23 mouse cellular contexts compared by ENCODE assay signal in the genomic region with DNA sequence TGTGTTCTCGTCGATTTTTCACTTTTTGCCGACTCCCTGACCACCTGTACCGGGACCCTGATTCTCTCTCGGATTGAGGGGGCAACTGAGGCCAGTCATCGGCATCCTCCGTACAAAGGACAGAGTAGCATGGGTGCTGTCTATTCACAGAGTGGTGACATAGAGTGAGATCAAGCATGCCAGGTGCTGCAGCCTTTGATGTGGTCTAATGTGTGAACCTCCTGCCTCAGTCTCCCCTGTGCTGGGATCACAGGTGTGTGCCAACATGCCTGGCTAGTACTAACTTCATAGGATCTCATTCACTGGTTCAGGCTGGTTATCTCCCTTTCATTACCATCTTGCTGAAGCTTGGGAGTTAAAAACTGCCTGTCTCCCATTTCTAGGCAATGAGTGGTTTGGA. TPM values are rescaled to one million over a fixed set of nuclear protein-coding genes. Genes with fewer than 3 reads are reported as not detected.
"Had no signal": no experiment of that assay in that cellular context is flagged by ENCODE, and none has a peak within 500 bp of the region (broad histone marks: within the 10 kb centered on the region; RNA-seq: fewer than 3 reads in every experiment).

No protein-coding gene starts in this region.

- DNase-seq: kidney, adult 18-20 months; kidney, adult 9 months; kidney, postnatal 14 days; kidney, postnatal 4 days; layer of hippocampus, adult 9-11 months; liver; lung, adult 18-20 months; lung, postnatal 10 days; lung, postnatal 36 days; retina, postnatal 1 day; right cerebral cortex, postnatal 4 days had no signal

- H3K27ac ChIP-seq: limb, embryonic 10.5 days; limb, embryonic 13.5 days; liver, embryonic 12.5 days; liver, embryonic 15.5 days; lung, embryonic 15.5 days; midbrain, embryonic 10.5 days; midbrain, embryonic 13.5 days; neural tube, embryonic 13.5 days; stomach, postnatal 0 days had no signal

- H3K4me3 ChIP-seq: limb, embryonic 10.5 days; limb, embryonic 13.5 days; liver, embryonic 12.5 days; liver, embryonic 15.5 days; lung, embryonic 15.5 days; megakaryocyte, embryonic 14.5 days; midbrain, embryonic 10.5 days; midbrain, embryonic 13.5 days; myocyte; neural tube, embryonic 13.5 days had no signal

RNA-seq across cellular contexts. Expression of a gene that starts 53.5 kb away (rescaled TPM):
- total RNA-seq: monocyte, adult 5-6 weeks had no signal
